Mouse (Mus musculus) liver, adult 2 months (tissue): ENCODE data around the gene Tsen2.

Source experiments
- CTCF ChIP-seq: fragments of 200-500 bp; IDR thresholded peaks from 2 replicates; pipeline ENCODE4 v1.5.1; 2011; ENCODE audit warnings: low read depth, low read length, control low read depth
- POLR2A ChIP-seq: fragments of 200-500 bp; IDR thresholded peaks from 2 replicates; pipeline ENCODE4 v1.6.1; 2011; ENCODE audit warnings: low read length, control low read depth; ENCODE audit not compliant: insufficient read depth; ENCODE audit errors: extremely low read depth

DNA sequence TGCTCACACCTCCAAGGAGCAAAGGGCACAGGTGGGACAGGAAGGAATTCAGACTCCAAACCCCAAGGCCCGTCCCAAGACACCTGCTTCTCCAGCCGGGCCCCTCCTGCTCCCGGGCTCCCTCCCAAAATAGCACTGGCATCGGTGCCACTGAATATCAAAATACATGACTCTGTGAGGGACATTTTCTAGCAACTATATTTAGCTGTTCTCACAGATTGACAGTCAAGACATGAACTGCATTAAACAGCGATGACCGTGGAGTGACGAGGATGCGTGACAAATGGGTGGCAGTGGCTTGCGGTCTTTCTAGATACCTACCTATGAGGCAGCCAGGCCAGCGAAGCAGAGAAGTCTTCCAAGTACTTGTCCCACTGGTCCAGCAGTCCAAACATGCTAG, 41.9 kb downstream of the Tsen2 start:
- no peak for TF ChIP-seq CTCF
- no peak for TF ChIP-seq POLR2A
